In genomic region chr1:189755072-189755471, GRCm38 (mm10) we compare ENCODE assay signal across 13 mouse cellular contexts. TPM values are rescaled to one million over a fixed set of nuclear protein-coding genes. Genes with fewer than 3 reads are reported as not detected.
DNase-seq lines count a peak whose midpoint lies in the region; ATAC-seq lines count a peak whose summit lies in the region.
"Had no signal": no experiment of that assay in that cellular context is flagged by ENCODE, and none has a peak within 500 bp of the region (broad histone marks: within the 10 kb centered on the region; RNA-seq: fewer than 3 reads in every experiment).

No protein-coding gene starts in this region.

- peak; percentile 69 for DNase-seq in Muller cell, postnatal 12 days (ENCODE audit: inconsistent ontology term)
- DNase-seq in embryonic facial prominence, embryonic 10.5 days (ENCODE audit: low spot score): no peak
- no peak for DNase-seq in liver, embryonic 13.5 days
- DNase-seq in adrenal gland, postnatal 4 days (ENCODE audit: low spot score in 2 of 2): no peak
- no peak for DNase-seq in testis, postnatal 10 days (ENCODE audit: low spot score)
- DNase-seq: kidney, adult 18-20 months; right cerebral cortex, adult 18-20 months had no signal

- H3K4me3 ChIP-seq in kidney, embryonic 15.5 days (replicated peaks): no peak overlapping the region
- H3K4me3 ChIP-seq in kidney, embryonic 16.5 days (ENCODE audit: low read length): no peak overlapping the region
- H3K4me3 ChIP-seq in embryonic facial prominence, embryonic 10.5 days: no peak overlapping the region
- no peak overlapping the region for H3K4me3 ChIP-seq in liver, embryonic 13.5 days (replicated peaks)
- H3K4me3 ChIP-seq: forebrain, embryonic 10.5 days; layer of hippocampus, adult 2 months; neural tube, embryonic 13.5 days had no signal

- 72% methylated on average over 8 of the region's 8 CpGs for WGBS in kidney, embryonic 15.5 days
- WGBS in kidney, embryonic 16.5 days: 67% methylated on average over 8 of the region's 8 CpGs
- 46% methylated on average over 8 of the region's 8 CpGs for WGBS in embryonic facial prominence, embryonic 10.5 days
- WGBS in liver, embryonic 13.5 days (ENCODE audit: insufficient replicate concordance): 87% methylated on average over 8 of the region's 8 CpGs

- peak overlapping the region; percentile 49; the same call in 1 of the 2 replicates for H3K27ac ChIP-seq in kidney, embryonic 15.5 days
- no peak overlapping the region for H3K27ac ChIP-seq in kidney, embryonic 16.5 days (ENCODE audit: low read length)
- 0 out of 2 replicates have a peak overlapping the region, but pooled peaks have one; percentile 19 for H3K27ac ChIP-seq in embryonic facial prominence, embryonic 10.5 days (replicated peaks)
- H3K27ac ChIP-seq in liver, embryonic 13.5 days: peak overlapping the region; percentile 68
- H3K27ac ChIP-seq: forebrain, embryonic 10.5 days; neural tube, embryonic 13.5 days had no signal

- no peak overlapping the region for H3K4me2 ChIP-seq in kidney, embryonic 15.5 days
- H3K4me2 ChIP-seq in kidney, embryonic 16.5 days (replicated peaks; ENCODE audit: low read depth, low read length): no peak overlapping the region
- no peak overlapping the region for H3K4me2 ChIP-seq in liver, embryonic 13.5 days
- H3K4me2 ChIP-seq: neural tube, embryonic 13.5 days had no signal

- no peak for ATAC-seq in kidney, embryonic 15.5 days (replicated peaks; ENCODE audit: low FRiP score)
- no peak for ATAC-seq in kidney, embryonic 16.5 days (ENCODE audit: low FRiP score, low TSS enrichment)
- no peak for ATAC-seq in liver, embryonic 13.5 days (ENCODE audit: low read depth)
- ATAC-seq: midbrain, embryonic 16.5 days had no signal

- no peak overlapping the region for H3K9ac ChIP-seq in kidney, embryonic 15.5 days
- no peak overlapping the region for H3K9ac ChIP-seq in kidney, embryonic 16.5 days (replicated peaks; ENCODE audit: low read length)
- peak overlapping the region; percentile 43 for H3K9ac ChIP-seq in liver, embryonic 13.5 days
- H3K9ac ChIP-seq: neural tube, embryonic 13.5 days had no signal

- no peaks in the 10 kb centered on the region for H3K27me3 ChIP-seq in kidney, embryonic 15.5 days
- no peaks in the 10 kb centered on the region for H3K27me3 ChIP-seq in kidney, embryonic 16.5 days (ENCODE audit: insufficient read depth, low read length)
- no peaks in the 10 kb centered on the region for H3K27me3 ChIP-seq in embryonic facial prominence, embryonic 10.5 days (replicated peaks; ENCODE audit: low read depth, poor library complexity, severe bottlenecking)
- no peaks in the 10 kb centered on the region for H3K27me3 ChIP-seq in liver, embryonic 13.5 days
- H3K27me3 ChIP-seq: neural tube, embryonic 13.5 days had no signal

- peaks cover 70% of the 10 kb centered on the region for H3K4me1 ChIP-seq in kidney, embryonic 15.5 days
- peaks cover 38% of the 10 kb centered on the region for H3K4me1 ChIP-seq in kidney, embryonic 16.5 days (ENCODE audit: insufficient read depth, low read length)
- peaks cover 39% of the 10 kb centered on the region for H3K4me1 ChIP-seq in embryonic facial prominence, embryonic 10.5 days
- H3K4me1 ChIP-seq in liver, embryonic 13.5 days (replicated peaks): peaks cover 42% of the 10 kb centered on the region

- H3K9me3 ChIP-seq in kidney, embryonic 15.5 days (replicated peaks): no peaks in the 10 kb centered on the region
- H3K9me3 ChIP-seq in kidney, embryonic 16.5 days (ENCODE audit: low read length): no peaks in the 10 kb centered on the region
- no peaks in the 10 kb centered on the region for H3K9me3 ChIP-seq in embryonic facial prominence, embryonic 10.5 days
- H3K9me3 ChIP-seq in liver, embryonic 13.5 days (replicated peaks): no peaks in the 10 kb centered on the region
- H3K9me3 ChIP-seq: forebrain, embryonic 10.5 days; neural tube, embryonic 13.5 days had no signal

- 0 out of 2 replicates have a peak, but pooled peaks cover 5% of the 10 kb centered on the region for H3K36me3 ChIP-seq in kidney, embryonic 15.5 days
- peaks cover 8% of the 10 kb centered on the region; the same call in 1 of the 2 replicates for H3K36me3 ChIP-seq in kidney, embryonic 16.5 days (ENCODE audit: insufficient read depth, low read length)
- peaks cover 13% of the 10 kb centered on the region for H3K36me3 ChIP-seq in embryonic facial prominence, embryonic 10.5 days (replicated peaks)
- H3K36me3 ChIP-seq in liver, embryonic 13.5 days: no peaks in the 10 kb centered on the region
- H3K36me3 ChIP-seq: neural tube, embryonic 13.5 days had no signal

RNA-seq across cellular contexts. Expression of gene Ptpn14, which starts 27.0 kb away (rescaled TPM):
- polyA plus RNA-seq in kidney, embryonic 15.5 days (2015; fragmentation: Nextera tagmentation; extraction: Ambion mirVana): 17.1 and 17.3 TPM in 2 replicates
- polyA plus RNA-seq in kidney, embryonic 16.5 days (2015; fragmentation: Nextera tagmentation; extraction: Ambion mirVana): 16.1 and 17.0 TPM in 2 replicates
- polyA plus RNA-seq in embryonic facial prominence, embryonic 10.5 days (2016; fragmentation: Nextera tagmentation; extraction: Ambion mirVana): 6.7 TPM in 2 replicates
- 0.41 and 0.44 TPM in 2 replicates for polyA plus RNA-seq in liver, embryonic 13.5 days (2015; fragmentation: Nextera tagmentation; extraction: Ambion mirVana)
- 10 to 100 TPM; 20.7 to 33.7 TPM for total RNA-seq in adrenal gland, postnatal 4 days (2021)
